Mouse (Mus musculus): ENCODE results near the gene Rpl27.
"Not testable (repeated sequence)": the region's sequence is repeated elsewhere in the genome, so short reads cannot be mapped to it uniquely, and the experiment has no call there.

Rpl27 gene

DNA sequence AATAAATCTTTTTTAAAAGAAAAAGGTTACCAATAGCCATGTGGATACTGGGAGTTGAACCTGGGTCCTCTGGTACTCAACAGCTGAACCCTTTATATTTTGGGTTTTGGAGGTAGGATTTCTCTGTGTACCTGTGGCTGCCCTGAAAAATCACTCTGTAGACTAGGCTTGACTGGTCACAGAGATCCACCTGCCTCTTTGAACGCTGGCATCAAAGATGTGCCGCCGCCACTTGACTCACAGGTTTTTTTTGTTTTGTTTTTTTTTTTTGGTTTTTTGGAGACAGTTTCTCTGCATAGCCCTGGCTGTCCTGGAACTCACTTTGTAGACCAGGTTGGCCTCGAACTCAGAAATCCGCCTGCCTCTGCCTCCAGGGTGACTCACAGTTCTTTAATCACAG is 5.7 kb downstream of the Rpl27 start:
- DNase-seq (ENCODE audit: low spot score in 2 of 2): no peak

DNA sequence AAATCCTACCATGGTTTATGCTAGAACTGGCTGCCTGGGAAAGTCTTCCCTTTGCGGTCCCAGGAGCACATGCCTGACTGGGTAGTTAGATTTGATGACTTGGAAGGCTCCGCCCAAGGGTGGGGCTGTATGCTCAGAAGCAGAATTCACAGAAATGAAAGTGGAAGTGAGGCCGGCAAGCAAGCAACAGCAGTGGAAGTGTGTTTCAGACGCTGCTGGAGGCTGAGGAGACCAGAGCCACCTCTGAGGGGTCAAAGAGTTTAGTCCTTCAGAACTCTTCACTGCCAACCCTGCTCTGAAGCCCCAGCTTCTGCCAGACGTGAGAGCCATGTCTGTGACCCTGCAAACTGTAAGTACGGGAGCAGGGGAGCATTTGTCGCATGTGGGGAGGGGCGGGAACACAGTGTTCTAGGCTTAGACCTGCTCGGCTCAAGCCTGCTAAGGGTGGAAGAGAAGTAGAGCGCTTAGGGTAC is 6.2 kb downstream of the Rpl27 start, which contains the start of gene Ifi35:
Gene Ifi35 (plus strand): TSS at position 134 of the 473 bp plus-strand sequence.
- DNase-seq (ENCODE audit: low spot score in 2 of 2): no peak

DNA sequence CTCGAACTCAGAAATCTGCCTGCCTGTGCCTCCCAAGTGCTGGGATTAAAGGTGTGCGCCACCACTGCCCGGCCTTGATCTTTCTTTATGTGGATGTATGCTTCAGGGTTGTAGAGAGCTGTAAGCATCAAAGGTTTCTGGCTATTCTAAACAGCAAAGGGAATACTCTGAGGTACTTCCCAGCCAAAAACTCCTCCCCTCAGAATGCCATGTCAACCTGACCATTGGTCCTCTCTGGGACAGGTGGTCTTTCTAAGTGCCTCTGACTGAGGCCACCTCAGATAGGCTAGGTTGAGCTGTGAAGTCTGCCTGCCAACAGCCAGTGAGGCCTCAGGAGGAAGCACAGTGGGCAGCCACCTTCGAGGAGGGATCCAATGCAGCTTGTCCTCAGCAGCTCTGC is 6.8 kb downstream of the Rpl27 start:
- DNase-seq (ENCODE audit: low spot score in 2 of 2): no peak

DNA sequence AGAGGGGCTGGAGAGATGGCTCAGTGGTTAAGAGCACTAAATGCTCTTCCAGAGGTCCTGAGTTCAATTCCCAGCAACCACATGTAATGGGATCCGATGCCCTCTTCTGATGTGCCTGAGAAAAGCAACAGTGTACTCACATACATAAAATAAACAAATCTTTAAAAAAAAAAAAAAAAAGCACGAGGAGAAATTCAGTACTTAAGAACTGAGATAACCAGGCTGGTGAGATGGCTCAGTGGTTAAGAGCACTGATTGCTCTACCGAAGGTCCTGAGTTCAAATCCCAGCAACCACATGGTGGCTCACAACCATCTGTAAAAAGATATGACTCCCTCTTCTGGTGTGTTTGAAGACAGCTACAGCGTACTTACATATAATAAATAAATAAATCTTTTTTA is 7.5 kb downstream of the Rpl27 start:
- DNase-seq (ENCODE audit: low spot score in 2 of 2): not testable (repeated sequence)

DNA sequence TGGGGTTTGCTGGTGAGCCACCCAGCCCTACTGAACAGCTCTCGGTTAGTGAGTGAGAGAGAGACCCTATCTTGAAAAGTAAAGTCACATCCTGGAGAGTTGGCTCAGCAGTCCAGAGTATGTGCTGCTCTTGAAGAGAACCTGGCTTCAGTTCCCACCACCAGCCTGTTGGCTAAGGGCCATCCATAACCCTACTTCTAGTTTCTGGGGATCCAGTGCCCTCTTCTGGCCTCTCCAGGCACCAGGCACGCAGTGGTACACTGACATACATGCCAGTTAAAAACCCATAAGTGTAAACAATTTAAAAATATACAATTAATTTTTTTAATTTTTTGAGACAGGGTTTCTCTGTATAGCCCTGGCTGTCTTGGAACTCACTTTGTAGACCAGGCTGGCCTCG is 8.3 kb downstream of the Rpl27 start:
- no peak for DNase-seq (ENCODE audit: low spot score in 2 of 2)

DNA sequence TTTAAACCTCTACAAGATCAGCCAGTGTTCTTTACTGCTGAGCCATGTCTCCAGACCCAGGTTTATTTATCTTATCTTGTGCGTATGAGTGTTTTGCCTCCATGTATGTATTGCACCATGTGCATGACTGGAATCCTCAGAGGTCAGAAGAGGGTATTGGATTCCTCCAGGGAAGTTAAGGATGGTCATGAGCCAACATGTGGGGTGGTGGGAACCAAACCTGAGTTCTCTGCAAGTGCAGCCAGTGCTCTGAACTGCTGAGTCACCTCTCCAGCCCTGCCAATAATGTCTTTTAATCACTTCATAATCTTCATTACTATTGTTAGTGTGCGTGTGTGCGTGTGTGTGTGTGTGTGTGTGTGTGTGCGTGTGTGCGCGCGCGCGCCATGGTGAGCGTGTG is 9.4 kb downstream of the Rpl27 start:
- no peak for DNase-seq (ENCODE audit: low spot score in 2 of 2)

DNA sequence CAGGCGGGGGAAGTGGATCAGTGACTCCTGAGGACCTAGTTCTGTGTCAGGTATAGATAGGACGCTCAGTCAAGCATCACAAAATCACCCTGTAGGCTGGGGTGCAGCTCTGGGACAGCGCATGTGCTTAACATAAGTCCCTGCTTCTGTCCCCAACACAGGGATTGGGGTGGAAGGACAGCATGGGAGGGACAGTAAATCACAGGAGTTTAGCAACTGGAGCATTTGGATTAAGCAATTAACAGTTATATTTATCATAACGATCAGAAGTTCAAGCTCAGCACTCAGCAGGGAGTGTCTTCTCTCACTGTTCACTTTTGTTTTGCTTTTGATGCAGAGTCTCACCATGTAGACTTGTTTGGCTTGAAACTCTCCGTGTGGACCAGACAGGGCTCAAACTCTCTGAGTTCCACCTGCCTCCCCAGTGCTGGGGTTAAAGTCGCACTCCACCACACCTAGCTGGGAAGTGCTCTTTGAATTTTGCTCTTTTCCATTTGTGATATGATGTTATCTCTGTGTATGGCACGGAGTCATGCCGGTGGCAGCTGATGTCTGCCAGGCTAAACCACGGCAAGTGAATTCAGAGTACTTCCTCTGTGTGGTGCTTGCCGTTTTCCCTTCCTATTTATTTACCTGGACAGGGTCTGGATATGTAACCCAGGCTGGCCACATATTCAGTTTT is 10.1 kb downstream of the Rpl27 start:
- DNase-seq (ENCODE audit: low spot score in 2 of 2): no peak

DNA sequence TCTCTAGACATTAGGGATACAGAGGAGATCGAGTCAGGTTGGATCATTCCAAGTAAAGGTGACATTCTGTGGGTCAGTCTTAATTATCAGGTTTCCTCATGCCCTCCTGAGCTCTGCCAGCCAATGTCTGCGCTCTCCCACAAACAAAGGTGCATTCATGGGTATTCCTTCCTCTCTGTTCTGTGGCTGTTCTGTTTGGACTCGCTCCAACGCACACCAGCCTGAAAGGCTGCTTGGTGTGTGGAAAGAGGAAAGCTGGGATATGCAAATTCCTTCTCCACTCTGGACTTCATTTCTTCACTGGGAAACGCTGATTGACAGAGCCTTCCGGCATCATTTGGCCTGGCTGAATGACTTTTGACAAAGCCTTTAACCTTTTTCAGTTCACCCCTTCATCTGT is 12.6 kb downstream of the Rpl27 start:
- no peak for DNase-seq (ENCODE audit: low spot score in 2 of 2)

DNA sequence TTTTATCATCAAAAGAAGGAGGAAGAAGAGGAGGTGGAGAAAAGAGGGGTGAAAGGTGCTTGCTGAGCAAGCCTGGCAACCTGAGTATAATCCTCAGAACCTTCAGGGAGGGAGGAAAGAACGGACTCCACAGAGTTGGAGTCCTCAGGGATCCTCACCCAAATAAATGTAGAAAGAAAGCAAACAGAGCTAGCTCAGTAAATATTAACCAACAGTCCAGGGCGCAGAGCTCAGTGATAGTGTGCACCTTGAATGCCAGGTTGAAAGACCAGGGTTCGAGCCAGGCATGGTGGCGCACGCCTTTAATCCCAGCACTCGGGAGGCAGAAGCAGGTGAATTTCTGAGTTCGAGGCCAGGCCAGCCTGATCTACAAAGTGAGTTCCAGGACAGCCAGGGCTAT is 13.5 kb downstream of the Rpl27 start:
- no peak for DNase-seq (ENCODE audit: low spot score in 2 of 2)

DNA sequence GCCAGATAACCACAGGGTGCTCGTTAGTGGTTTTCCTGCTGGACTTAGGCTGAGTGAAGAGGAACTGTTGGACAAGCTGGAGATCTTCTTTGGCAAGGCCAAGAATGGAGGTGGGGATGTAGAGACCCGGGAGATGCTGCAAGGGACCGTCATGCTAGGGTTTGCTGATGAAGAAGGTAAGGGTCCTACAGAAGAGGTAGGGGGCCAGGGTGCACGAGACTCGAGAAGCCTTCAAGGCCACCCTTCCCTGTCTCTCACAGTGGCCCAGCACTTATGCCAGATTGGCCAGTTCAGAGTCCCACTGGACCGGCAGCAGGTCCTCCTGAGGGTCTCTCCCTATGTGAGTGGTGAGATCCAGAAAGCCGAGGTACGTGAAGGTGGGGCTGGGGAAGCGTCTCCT is 15.5 kb downstream of the Rpl27 start:
- no peak for DNase-seq (ENCODE audit: low spot score in 2 of 2)

DNA sequence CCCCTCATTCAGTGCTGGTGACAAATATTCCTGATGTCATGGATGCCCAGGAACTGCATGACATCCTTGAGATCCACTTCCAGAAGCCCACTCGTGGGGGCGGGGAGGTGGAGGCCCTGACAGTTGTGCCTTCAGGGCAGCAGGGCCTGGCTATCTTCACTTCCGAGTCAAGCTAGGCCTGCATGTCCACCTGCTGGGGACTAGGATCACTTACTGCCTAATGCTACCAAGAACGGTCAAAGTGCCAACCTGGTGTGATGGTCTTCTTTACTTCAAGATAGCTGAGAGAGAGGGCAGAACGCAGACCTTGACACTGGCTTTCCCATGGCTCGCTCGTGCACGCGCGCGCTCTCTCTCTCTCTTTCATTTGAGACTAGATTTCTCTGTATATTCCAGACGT is 16.1 kb downstream of the Rpl27 start:
- DNase-seq (ENCODE audit: low spot score in 2 of 2): no peak

DNA sequence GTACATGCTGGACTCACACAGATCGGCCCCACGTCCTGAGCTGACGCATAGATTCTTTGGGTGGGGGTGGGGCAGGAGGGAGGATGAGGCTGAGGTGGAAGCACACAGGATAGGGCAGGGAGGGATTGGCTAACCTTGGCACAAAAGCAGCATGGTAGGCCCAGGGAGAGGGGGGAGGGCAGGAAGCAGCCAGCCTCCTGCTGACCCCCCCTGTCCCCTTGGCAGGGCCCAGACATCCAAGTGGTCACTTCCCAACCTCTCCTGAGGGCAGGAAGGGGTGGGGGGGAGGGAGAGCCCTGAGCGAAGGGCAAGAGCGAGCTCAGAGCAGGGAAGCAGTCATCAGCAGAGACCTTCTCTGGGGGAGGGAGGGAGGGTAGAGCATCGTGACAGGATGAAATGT is 17.6 kb downstream of the Rpl27 start:
- DNase-seq (ENCODE audit: low spot score in 2 of 2): no peak

DNA sequence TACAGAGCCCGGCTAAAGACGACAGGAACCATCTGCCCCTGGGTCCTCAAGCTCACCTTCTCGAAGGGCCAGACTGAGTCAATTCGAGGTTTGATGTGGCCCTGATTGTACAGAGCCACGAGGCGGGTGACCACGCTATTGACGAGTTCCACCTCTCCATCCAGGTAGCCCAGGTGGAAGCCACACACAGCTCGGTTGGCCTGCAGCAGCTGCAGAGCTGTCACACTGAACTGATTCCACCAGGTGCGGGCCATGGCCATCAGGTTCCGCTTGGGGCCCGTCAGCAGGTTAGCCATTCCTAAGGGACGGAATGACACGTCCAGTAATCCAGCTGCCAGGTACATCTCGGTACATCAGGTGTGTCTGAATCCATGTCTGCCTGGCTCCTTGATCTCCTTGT is 18.2 kb downstream of the Rpl27 start:
- no peak for DNase-seq (ENCODE audit: low spot score in 2 of 2)

DNA sequence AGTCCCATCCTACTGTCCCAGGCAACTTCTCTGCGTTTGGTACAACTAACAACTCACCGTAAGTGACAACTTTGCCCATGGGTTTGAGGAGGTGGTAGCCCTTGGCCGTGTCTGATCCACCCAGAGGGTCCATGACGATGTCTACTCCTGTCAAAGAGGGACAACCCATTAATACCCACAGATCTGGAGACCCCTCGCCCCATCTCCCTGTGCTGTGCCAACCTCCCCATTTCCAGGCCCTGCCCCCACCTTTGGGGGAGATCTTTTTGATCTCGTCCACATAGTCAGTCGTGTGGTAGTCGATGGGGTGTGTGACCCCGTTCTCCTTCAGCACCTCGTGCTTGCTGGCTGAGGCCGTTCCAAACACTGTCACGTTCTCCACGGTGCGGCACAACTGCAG is 20.0 kb downstream of the Rpl27 start:
- DNase-seq (ENCODE audit: low spot score in 2 of 2): no peak

DNA sequence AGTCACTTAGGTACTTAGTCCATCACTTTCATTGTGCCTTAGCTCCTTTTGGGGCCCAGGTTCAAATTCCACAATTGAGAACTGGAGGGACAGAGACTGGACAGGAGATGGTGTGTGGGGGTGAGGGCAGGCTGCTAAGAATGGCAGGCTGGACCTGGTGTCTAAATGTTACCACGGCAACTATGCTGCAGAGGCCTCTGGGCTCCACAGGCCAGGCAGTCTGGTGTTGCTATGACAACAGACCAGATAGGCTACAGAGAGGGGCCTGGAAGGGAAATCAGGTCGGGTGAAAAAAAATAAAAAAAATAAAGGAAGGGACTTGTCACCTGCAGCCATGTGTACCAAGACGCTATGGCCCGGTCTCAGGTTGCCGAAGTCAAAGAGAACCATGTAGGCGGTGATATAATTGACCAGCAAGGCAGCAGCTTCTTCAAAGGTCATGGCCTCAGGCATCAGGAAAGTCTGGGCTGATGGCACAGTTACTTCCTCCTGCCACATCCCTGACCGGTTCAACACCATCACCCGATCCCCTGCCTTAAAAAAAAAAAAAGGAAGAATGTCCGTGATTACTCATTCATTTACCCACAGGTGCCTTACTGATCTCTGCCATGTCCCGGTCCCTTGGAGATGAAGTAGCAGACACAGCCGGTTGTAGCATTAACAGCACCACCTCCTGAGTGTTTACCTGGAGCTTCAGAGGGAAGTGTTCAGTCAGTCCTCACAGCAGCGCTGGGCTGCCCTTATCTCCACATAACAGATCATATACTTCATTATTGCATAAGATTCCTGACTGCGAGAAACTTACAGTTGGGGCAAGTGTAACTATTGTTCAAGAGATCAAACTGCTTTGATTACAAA is 20.7 kb downstream of the Rpl27 start:
- DNase-seq (ENCODE audit: low spot score in 2 of 2): no peak

DNA sequence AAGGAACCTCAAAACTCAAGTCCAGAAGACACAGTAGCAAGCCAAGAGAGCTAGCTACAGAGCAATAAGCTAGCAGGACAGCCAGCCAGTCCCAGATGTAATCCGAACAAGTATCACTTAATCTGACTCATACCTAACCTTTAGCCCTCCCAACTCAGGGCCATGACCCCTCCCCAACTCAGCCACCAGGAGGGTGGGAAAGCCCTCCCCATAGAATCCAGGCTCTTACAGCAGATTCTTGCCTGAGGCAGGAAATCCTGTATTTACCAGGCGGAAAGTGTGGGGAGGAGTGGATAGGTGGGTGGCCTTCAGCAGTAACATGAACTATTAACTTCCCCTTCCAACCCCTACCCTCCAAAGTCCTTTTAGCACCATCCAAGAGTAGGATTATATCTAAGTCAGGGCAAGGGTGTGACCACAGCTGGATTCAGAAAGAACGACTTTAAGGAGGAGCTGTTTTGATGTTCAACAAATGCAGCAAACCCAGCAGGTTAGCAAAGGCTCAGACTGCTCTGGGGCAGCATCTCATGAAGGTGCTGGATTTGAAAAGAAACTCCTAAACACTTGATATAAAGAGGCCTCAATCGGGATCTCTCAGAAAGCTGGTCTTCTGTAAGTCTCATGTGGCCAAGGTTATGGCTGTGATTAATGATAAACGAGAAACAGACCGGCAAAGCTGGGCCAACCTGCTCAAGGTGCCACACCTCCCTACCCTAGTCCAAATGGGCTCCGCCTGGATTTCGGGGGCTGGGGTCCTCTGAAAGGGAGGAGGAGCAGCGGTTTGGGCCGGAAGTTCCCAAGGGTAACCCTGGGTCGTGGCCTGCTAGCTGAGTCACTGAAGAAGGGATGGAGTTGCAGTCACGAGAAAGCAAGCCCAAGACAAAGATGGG is 22.4 kb downstream of the Rpl27 start, which contains the start of gene Rnd2:
Gene Rnd2 (plus strand): TSS at position 789 of the 890 bp plus-strand sequence.
- DNase-seq (ENCODE audit: low spot score in 2 of 2): no peak

DNA sequence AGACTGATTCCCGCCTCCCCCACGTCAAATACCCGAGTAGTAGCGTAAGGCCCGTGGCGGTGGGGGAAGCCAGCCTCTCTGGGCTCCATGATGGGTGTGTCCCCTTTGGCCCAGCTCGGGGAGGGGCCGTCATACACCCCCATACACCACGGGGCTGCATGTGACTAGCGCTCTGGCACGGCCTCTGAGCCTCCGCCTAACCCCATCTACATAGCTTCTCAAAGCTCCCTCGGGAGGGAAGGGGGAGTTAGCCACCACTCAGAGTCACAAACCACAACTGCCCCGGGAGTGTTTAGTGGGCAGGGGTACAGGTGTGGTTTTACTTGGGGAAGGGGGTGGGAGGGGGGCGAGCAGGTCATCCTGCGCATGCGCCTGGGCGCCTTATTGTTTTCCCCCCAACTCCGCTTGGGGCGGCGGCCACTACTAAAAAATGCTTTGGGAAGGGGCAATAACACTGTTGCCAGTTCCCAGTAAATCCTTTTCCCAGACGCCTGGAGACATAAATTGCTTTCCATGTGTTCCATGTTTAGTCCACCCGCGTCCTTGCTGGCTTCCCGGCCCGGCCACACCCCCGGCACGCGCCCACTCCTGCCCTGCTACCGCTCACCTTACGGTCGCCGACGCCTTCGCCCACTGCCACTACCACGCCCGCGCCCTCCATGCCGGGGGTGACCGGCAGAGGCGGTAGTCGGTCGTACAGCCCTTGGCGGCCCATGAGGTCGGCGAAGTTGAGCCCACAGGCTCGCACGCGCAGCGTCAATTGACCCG is 23.2 kb downstream of the Rpl27 start:
- no peak for DNase-seq (ENCODE audit: low spot score in 2 of 2)

DNA sequence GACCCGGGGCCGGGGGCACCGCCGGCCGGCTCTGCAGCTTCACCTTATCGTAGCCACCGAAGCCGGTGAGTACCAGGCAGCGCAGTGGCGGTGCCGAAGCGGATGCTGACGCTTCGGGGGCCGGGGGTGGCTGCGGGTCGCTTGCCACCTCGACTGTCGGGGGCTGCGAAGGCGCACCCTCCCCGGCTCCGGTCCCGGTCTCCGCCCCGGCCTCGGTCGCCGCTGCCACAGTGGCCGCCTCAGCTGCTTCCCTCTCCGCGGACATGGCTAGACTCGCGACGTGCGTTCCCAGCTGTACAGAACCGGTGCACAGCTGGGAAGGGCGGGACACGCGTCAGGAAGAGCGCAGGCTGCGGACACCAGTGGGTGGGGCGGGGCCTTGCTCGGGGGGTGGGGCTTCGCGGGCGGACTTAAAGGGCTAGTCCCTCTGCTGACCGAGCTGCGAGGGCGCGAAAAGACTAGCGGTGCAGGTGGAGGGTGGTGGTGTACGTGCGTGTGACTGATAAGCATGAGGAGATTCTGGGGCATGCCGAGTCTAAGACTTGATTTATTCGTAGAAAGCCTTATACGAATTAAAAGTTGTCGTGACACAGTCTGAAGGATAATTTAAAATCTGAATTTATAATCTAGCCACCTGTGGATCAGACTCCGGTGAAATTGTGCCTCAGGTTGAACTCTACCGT is 23.9 kb downstream of the Rpl27 start, which contains the start of gene Vat1:
Gene Vat1 (minus strand): TSS at position 362 of the 683 bp plus-strand sequence.
- peak; percentile 48 to 59 for DNase-seq (ENCODE audit: low spot score in 2 of 2)

DNA sequence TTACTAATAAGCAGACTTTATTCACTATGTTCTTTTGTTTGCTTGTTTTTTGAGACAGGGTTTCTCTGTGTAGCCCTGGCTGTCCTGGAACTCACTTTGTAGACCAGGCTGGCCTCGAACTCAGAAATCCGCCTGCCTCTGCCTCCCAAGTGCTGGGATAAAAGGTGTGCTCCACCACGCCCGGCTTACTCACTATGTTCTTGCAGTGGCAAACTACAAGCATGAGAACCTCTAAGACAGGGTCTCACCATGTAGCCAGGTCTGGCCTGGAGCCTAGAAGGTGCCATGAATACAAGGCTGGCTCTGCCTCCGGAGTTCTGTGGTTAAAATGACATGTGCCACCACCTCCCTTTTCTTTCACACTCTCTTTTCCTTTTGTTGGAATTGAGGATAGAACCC is 24.5 kb downstream of the Rpl27 start:
- DNase-seq (ENCODE audit: low spot score in 2 of 2): not testable (repeated sequence)

DNA sequence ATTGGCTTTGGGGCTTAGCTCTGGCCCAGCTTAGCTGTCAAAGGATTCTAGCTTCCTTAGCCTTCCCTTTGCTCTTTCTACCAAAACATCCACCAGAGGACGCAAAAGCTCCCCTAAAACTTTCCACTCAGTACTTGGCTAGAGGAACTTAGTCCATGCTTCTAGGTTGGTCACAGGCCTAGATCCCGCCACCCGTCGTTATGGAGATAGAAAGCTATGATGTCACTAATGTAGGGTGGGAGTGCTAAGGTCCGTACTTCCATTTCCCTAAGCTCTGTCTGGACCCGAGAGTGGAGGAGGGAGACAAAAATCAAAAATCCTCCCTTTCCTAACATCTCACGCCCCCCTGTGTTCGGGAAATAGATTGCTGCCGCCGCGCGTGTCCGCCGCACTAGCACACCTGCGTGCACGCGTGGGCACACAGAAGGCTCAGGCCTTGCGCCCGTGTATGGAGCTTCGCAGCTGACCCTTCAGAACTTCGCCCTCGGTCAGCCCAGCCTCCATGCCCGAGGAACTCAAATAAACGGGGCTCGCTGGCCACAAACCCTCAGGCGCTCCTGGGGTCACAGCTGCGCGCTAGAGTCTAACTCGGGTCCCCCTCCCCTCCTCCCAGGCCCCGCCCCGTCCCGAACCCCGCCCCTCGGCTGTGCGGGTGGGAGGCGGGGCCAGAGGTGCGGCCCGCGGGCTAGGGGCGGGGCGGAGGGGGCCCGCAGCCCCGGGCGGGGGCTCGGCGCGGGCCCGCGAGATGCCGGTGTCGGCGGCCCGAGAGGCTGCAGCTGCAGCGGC is 25.6 kb downstream of the Rpl27 start:
- peak; percentile 70 to 75 for DNase-seq (ENCODE audit: low spot score in 2 of 2)

All from right cerebral cortex, adult 2 months (tissue).